Mouse (Mus musculus): Measurements from ENCODE around the gene Frmpd1. TPM values are rescaled to one million over a fixed set of nuclear protein-coding genes. Genes with fewer than 3 reads are reported as not detected.

Gene Frmpd1
- total and polyA plus RNA-seq, 3 experiments, result 9.2 to 23.2 (median 20.8) TPM

- ATAC-seq (ENCODE audit: extremely low read depth, insufficient number of reproducible peaks, low FRiP score, poor library complexity, severe bottlenecking), result peak; percentile 95
- no peaks in the 10 kb centered on the region for H3K27me3 ChIP-seq (ENCODE audit: insufficient read depth, low read length)
- no peaks in the 10 kb centered on the region for H3K9me3 ChIP-seq (replicated peaks)
- peaks cover 85% of the 10 kb centered on the region for H3K4me1 ChIP-seq (ENCODE audit: insufficient read depth, low read depth, low read length)
- H3K4me3 ChIP-seq (ENCODE audit: low read depth, low read length), result peak overlapping the region; percentile 74
- peaks cover 32% of the 10 kb centered on the region for H3K36me3 ChIP-seq (replicated peaks)
- TF ChIP-seq TAL1 (conservative IDR thresholded peaks at IDR 0.05; ENCODE audit: low read depth, low read length) (peak; percentile 79), GATA1 (IDR thresholded peaks at IDR 0.05; ENCODE audit: borderline replicate concordance, low read length) (no peak), CTCF (IDR thresholded peaks at IDR 0.05; ENCODE audit: low read depth, low read length) (no peak), GATA2 (IDR thresholded peaks at IDR 0.05; ENCODE audit: borderline replicate concordance, low read depth, low read length) (peak; percentile 76; the same call in 1 of the 2 replicates), POLR2AphosphoS5 (IDR thresholded peaks at IDR 0.05; ENCODE audit: insufficient replicate concordance, low read depth, low read length) (no peak)
- DNase-seq (ENCODE audit: low spot score), result peak; percentile 82
Measured at GRCm38 (mm10) chr4:45267883-45268282, 83.2 kb downstream of the Frmpd1 start.

- no peak for TF ChIP-seq CTCF (IDR thresholded peaks at IDR 0.05; ENCODE audit: low read depth, low read length)
- H3K27me3 ChIP-seq (ENCODE audit: insufficient read depth, low read length), result no peaks in the 10 kb centered on the region
- H3K36me3 ChIP-seq (replicated peaks), result peaks cover 63% of the 10 kb centered on the region
- H3K9me3 ChIP-seq (replicated peaks), result no peaks in the 10 kb centered on the region
- H3K4me1 ChIP-seq (ENCODE audit: insufficient read depth, low read depth, low read length), result peaks cover 65% of the 10 kb centered on the region
- no peak overlapping the region; the same call in 1 of the 2 replicates for H3K4me3 ChIP-seq (ENCODE audit: low read depth, low read length)
- no peak for ATAC-seq (ENCODE audit: extremely low read depth, insufficient number of reproducible peaks, low FRiP score, poor library complexity, severe bottlenecking)
- DNase-seq (ENCODE audit: low spot score), result no peak
Measured at GRCm38 (mm10) chr4:45271041-45271452, 86.4 kb downstream of the Frmpd1 start.

GRCm38 (mm10) chr4:45275770-45276169 lies 91.1 kb downstream of the Frmpd1 start:
- no peak for ATAC-seq (ENCODE audit: extremely low read depth, insufficient number of reproducible peaks, low FRiP score, poor library complexity, severe bottlenecking)
- no peak overlapping the region for H3K4me3 ChIP-seq (ENCODE audit: low read depth, low read length)
- H3K9me3 ChIP-seq (replicated peaks), result no peaks in the 10 kb centered on the region
- DNase-seq (ENCODE audit: low spot score), result no peak
- TF ChIP-seq GATA1 (IDR thresholded peaks at IDR 0.05; ENCODE audit: borderline replicate concordance, low read length) (no peak), TAL1 (conservative IDR thresholded peaks at IDR 0.05; ENCODE audit: low read depth, low read length) (no peak), CTCF (IDR thresholded peaks at IDR 0.05; ENCODE audit: low read depth, low read length) (no peak), GATA2 (IDR thresholded peaks at IDR 0.05; ENCODE audit: borderline replicate concordance, low read depth, low read length) (no peak), POLR2AphosphoS5 (IDR thresholded peaks at IDR 0.05; ENCODE audit: insufficient replicate concordance, low read depth, low read length) (no peak)
- peaks cover 96% of the 10 kb centered on the region for H3K36me3 ChIP-seq (replicated peaks)
- H3K27me3 ChIP-seq (ENCODE audit: insufficient read depth, low read length), result no peaks in the 10 kb centered on the region
- peaks cover 39% of the 10 kb centered on the region for H3K4me1 ChIP-seq (ENCODE audit: insufficient read depth, low read depth, low read length)

- Histone ChIP-seq H3K27me3 (ENCODE audit: insufficient read depth, low read length) (no peaks in the 10 kb centered on the region), H3K9me3 (replicated peaks) (no peaks in the 10 kb centered on the region), H3K36me3 (replicated peaks) (peaks cover 83% of the 10 kb centered on the region), H3K4me3 (ENCODE audit: low read depth, low read length) (no peak overlapping the region), H3K4me1 (ENCODE audit: insufficient read depth, low read depth, low read length) (peaks cover 29% of the 10 kb centered on the region)
- DNase-seq (ENCODE audit: low spot score) (no peak), ATAC-seq (ENCODE audit: extremely low read depth, insufficient number of reproducible peaks, low FRiP score, poor library complexity, severe bottlenecking) (no peak)
- no peak for TF ChIP-seq POLR2AphosphoS5 (IDR thresholded peaks at IDR 0.05; ENCODE audit: insufficient replicate concordance, low read depth, low read length)
- TF ChIP-seq TAL1 (conservative IDR thresholded peaks at IDR 0.05; ENCODE audit: low read depth, low read length), result no peak
- TF ChIP-seq CTCF (IDR thresholded peaks at IDR 0.05; ENCODE audit: low read depth, low read length), result no peak
- no peak for TF ChIP-seq GATA1 (IDR thresholded peaks at IDR 0.05; ENCODE audit: borderline replicate concordance, low read length)
- no peak for TF ChIP-seq GATA2 (IDR thresholded peaks at IDR 0.05; ENCODE audit: borderline replicate concordance, low read depth, low read length)
Measured at GRCm38 (mm10) chr4:45279292-45279691, 94.6 kb downstream of the Frmpd1 start.

GRCm38 (mm10) chr4:45279981-45280548 lies 95.4 kb downstream of the Frmpd1 start:
- ATAC-seq (ENCODE audit: extremely low read depth, insufficient number of reproducible peaks, low FRiP score, poor library complexity, severe bottlenecking) (peak; percentile 59; the same call in 1 of the 2 replicates), DNase-seq (ENCODE audit: low spot score) (peak; percentile 70)
- Histone ChIP-seq H3K9me3 (replicated peaks) (no peaks in the 10 kb centered on the region), H3K4me1 (ENCODE audit: insufficient read depth, low read depth, low read length) (peaks cover 29% of the 10 kb centered on the region), H3K4me3 (ENCODE audit: low read depth, low read length) (no peak overlapping the region), H3K27me3 (ENCODE audit: insufficient read depth, low read length) (no peaks in the 10 kb centered on the region), H3K36me3 (replicated peaks) (peaks cover 83% of the 10 kb centered on the region)
- TF ChIP-seq GATA2 (IDR thresholded peaks at IDR 0.05; ENCODE audit: borderline replicate concordance, low read depth, low read length) (no peak), CTCF (IDR thresholded peaks at IDR 0.05; ENCODE audit: low read depth, low read length) (peak; percentile 84)

- no peak for DNase-seq (ENCODE audit: low spot score)
- H3K27me3 ChIP-seq (ENCODE audit: insufficient read depth, low read length), result peaks cover 15% of the 10 kb centered on the region
- H3K4me3 ChIP-seq (ENCODE audit: low read depth, low read length), result no peak overlapping the region
- no peaks in the 10 kb centered on the region for H3K9me3 ChIP-seq (replicated peaks)
- peaks cover 9% of the 10 kb centered on the region for H3K4me1 ChIP-seq (ENCODE audit: insufficient read depth, low read depth, low read length)
- no peak for TF ChIP-seq GATA1 (IDR thresholded peaks at IDR 0.05; ENCODE audit: borderline replicate concordance, low read length)
- TF ChIP-seq CTCF (IDR thresholded peaks at IDR 0.05; ENCODE audit: low read depth, low read length), result no peak
- TF ChIP-seq TAL1 (conservative IDR thresholded peaks at IDR 0.05; ENCODE audit: low read depth, low read length), result no peak
- no peak for TF ChIP-seq POLR2AphosphoS5 (IDR thresholded peaks at IDR 0.05; ENCODE audit: insufficient replicate concordance, low read depth, low read length)
- no peak for TF ChIP-seq GATA2 (IDR thresholded peaks at IDR 0.05; ENCODE audit: borderline replicate concordance, low read depth, low read length)
- H3K36me3 ChIP-seq (replicated peaks), result peaks cover 31% of the 10 kb centered on the region
- ATAC-seq (ENCODE audit: extremely low read depth, insufficient number of reproducible peaks, low FRiP score, poor library complexity, severe bottlenecking), result no peak
Measured at GRCm38 (mm10) chr4:45286318-45286717, 101.6 kb downstream of the Frmpd1 start.
